Mouse (Mus musculus) granulocyte monocyte progenitor cell, adult 5-6 weeks (primary cell): ENCODE data around the gene Yaf2. TPM values are rescaled to one million over a fixed set of nuclear protein-coding genes. Genes with fewer than 3 reads are reported as not detected.
A peak's percentile ranks its signal among the peaks of the same experiment; 100 is the strongest.
"Not testable (repeated sequence)": the region's sequence is repeated elsewhere in the genome, so short reads cannot be mapped to it uniquely, and the experiment has no call there.

Experiments
- ATAC-seq: replicated peaks from 2 replicates; pipeline ENCODE4 v1.8.0; 2016; ENCODE audit warnings: mild to moderate bottlenecking, moderate TSS enrichment, inconsistent platforms; ENCODE audit not compliant: poor library complexity, severe bottlenecking
- total RNA-seq, 2 experiments: library from RNA; stranded (forward) in 1 of 2; stranded (reverse) in 1 of 2; fragments of 200-712, 200-1000 nt in 1 of 2; fragments of >200 nt in 1 of 2; fragmentation: Nextera tagmentation in 1 of 2; gene quantifications; 2 replicates each; pipeline ENCODE4 v1.2.3; 2014 to 2017

Yaf2 gene
- total RNA-seq (2014; fragmentation: Nextera tagmentation) (26.3 and 38.2 TPM in 2 replicates), total RNA-seq (2017) (26.6 and 31.5 TPM in 2 replicates)

DNA sequence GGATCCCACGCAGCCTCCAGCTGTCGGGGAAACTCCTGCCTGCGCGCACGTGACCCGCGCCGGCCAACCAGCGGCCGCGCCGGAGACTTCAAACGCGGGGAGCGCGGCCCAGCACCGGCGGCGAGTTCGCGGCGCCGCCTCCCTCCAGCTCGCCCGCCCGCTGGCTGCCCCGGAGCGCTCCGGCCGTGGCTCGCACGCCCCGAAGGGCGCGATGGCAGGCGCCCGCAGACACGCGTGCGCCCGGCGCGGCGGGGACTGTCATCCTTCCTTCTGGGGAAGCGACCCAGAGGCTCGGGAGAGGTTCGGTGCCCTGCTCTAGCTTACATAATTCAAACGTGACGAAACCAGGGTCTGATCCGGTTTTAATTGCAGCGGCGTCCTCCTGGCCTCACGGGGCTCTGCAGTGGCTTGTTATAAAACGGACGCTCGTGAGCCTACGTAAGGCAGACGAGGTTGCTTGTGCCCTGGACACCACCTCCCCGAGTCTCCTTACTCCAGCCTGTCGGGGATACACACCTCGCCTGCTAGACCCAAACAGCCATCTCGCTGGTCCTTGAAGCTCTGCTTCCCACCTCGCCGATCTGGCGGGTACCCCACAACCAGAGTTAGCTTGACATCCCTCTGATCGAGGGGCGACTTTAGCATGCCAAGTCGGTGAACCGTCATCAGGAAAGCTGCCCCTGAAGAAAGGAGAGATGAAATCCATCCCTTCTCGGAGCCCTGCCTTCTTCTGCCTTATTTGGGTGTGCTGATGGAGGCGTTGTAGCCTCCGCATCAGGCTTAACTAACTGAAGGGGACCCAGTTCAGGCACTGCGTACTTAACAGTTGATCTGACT is at the start of gene Yaf2:
Gene Yaf2, minus strand, starts transcription at position 11 of the 837 bp plus-strand sequence.
- peak; percentile 54 for ATAC-seq

DNA sequence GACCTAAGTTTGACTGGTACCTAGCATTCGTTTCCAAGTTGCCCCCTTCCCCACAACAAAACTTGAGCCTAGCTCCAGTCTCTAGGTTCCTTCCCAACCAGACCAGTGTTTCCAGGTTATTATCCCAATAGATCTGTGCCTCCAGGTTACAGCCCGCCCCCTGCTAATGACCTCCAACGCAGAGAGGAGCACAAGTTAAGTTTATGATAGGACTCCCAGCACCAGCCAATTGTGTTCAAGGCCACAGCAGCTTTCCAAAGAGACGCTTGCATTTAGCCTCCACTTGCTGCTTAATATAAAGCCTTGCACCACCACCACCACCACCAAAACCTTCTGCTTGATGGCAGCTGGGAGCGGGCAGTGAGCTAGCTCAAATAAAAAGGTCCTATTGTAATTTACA is 44.6 kb upstream of the Yaf2 start:
- no peak for ATAC-seq

DNA sequence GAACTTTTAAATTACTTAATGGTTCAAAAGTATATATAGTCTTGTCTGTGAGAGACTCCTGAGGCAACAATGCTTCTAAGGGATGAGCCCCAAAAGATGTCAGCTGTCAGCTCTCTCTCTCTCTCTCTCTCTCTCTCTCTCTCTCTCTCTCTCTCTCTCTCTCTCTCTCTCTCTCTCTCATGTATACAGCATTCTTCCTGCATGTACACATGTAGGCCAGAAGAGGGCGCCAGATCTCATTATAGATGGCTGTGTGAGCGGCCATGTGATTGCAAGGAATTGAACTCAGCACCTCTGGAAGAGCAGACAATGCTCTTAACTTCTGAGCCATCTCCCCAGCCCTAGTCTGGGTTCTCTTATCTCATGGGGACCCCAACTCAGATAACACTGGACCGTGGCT is 42.4 kb upstream of the Yaf2 start:
- ATAC-seq, result peak; percentile 72

DNA sequence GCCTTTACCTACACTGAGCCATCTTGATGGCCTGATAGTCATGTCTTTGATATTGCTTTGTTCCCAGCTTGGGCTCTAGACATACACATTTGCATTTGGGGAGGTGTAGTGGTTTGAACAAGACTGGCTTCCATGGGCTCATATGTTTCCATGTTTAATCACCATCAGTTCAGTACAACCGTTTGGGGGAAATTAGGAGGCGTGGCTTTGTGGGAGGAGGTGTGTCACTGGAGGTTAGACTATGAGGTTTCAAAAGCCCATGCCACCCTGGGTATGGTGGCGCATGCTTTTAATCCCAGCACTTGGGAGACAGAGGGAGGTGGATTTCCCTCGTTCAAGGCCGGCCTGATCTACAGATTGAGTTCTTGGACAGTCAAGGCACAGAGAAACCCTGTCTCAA is 39.0 kb upstream of the Yaf2 start:
- no peak for ATAC-seq

DNA sequence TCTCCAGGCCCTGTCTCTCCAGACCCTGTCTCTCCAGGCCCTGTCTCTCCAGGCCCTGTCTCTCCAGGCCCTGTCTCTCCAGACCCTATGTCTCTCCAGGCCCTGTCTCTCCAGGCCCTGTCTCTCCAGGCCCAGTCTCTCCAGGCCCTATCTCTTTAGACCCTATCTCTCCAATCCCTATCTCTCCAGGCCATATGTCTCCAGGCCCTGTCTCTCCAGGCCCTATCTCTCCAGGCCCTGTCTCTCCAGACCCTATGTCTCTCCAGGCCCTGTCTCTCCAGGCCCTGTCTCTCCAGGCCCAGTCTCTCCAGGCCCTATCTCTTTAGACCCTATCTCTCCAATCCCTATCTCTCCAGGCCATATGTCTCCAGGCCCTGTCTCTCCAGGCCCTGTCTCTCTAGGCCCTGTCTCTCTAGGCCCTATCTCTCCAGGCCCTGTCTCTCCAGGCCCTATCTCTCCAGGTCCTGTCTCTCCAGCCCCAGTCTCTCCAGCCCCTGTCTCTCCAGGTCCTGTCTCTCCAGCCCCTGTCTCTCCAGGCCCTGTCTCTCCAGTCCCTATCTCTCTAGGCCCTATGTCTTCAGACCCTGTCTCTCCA is 35.9 kb upstream of the Yaf2 start:
- ATAC-seq, result not testable (repeated sequence)

DNA sequence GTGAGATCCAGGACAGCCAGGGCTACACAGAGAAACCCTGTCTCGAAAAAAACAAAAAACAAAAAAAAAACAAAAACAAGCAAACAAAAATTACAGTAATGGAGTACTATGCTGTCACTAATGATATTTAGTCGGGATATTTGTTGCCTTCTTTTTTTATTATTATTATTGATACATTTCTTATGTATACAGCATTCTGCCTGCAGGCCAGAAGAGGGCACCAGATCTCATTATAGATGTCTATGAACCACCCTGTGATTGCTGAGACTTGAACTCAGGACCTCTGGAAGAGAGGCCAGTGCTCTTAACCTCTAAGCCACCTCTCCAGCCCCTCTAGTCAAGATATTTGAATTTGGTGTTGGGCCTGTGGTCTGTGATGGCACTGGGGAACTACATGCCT is 35.1 kb upstream of the Yaf2 start:
- no peak for ATAC-seq

DNA sequence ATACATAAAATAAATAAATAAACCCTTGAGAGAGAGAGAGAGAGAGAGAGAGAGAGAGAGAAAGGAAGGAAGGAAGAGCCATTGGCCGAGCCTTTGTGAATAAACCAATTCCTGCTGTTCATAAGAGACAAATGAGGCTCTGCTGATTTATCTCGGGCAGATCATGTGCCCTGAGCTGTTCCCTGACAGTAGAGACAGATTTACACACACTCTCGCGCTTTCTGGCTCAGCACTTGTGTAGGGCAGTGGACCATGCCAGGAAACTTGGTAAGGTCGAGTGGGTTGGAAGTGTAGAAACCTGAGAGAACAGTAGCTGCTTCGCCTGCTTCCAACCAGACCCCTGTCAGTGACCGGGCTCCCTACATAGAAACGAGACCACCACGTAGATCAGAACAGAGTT is 31.8 kb upstream of the Yaf2 start:
- ATAC-seq, result no peak

DNA sequence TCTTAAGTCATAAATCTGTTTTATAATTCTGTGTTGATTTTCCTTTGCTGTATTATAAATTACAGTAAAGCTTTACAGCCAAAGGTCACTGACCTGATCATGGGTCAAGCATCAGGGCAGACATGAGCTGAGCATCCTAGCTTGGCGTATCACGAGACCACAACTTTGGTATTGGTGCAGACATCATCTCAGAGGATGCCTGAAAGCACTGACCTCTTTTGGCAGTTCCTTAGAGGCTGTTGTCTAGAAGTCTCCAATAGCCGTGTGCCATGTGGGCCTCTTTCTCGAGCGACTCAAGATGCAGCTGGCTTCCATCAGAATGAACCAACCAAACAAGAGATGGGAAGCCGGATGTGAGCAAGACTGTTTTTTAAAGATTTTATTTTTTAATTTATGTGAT is 28.8 kb upstream of the Yaf2 start:
- no peak for ATAC-seq

DNA sequence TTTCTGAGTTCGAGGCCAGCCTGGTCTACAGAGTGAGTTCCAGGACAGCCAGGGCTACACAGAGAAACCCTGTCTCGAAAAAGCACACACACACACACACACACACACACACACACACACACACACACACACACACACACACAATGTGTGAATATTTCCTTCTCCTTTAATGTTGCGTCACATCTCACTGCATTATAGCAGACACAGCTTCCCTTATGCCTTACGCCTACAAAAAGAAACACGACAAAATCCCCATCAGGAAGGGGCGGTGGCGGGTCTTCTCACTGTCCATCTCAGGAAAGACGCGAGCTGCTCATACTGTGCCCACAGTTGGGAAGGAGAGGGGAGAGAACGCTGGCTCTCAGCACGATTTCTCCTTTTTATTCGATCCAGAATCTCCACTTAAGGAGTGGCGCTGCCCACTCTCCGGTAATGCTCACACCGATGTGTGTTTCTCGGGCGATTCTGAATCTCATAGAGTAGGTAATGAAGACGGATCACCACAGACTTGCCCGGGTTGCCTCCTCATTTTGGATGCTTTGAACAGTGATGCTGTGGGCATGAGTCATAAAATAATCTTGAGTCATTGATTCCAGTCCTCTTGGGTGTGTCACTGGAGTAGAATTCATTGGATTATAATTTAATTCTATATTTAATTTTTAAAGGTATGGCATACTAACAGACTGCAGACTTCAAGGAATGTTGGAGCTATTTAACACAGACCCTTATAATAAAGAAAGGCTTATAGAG is 21.8 kb upstream of the Yaf2 start:
- ATAC-seq, result peak; percentile 58

DNA sequence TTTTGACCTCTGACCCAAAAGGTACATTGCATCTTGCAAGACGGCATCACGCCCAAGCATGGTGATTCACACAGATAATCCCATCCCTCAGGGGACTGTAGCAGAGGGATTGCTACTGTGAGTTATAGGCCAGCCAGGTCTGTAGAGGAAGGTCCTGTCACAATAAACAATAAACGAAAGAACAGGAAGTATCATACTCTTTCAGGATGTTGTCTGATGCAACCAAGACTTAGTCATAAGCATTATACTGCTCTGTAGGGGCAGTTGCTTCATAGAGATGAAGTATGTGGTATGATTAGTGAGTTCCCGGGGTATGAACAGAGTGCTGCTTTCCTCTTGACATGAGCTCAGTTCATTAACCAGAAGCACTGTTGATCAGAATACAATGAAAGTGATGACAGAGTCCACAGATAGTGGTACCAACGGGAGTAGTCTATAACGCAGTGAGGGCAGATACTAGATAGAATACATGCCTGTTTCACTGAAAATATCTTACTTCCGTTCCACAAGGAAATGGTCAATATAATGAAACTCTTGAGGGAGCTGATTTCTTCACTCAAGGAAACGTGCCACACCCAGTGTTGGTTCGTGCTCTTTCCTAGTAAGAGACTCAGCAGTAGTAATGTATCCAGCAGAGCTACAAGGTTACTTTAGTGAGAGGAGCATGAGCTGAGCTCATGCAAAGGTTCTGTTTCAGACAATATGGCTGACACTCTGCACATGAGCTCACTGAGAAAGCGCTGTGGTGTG is 4.1 kb upstream of the Yaf2 start:
- ATAC-seq, result peak; percentile 74

DNA sequence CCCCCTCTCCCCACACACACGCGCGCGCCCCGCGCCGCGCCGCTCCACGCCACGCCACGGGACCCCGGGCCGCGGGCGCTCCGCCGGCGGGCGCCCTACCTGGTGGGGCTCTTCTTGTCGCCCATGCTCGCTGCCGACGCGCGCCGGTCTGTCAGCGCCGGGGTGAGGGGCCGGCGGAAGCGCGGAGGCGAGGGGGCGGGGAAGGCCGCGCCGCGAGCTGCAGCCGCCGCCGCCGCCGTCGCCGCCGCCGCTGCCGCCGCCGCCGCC is 144 bp downstream of the Yaf2 start:
- no peak for ATAC-seq

DNA sequence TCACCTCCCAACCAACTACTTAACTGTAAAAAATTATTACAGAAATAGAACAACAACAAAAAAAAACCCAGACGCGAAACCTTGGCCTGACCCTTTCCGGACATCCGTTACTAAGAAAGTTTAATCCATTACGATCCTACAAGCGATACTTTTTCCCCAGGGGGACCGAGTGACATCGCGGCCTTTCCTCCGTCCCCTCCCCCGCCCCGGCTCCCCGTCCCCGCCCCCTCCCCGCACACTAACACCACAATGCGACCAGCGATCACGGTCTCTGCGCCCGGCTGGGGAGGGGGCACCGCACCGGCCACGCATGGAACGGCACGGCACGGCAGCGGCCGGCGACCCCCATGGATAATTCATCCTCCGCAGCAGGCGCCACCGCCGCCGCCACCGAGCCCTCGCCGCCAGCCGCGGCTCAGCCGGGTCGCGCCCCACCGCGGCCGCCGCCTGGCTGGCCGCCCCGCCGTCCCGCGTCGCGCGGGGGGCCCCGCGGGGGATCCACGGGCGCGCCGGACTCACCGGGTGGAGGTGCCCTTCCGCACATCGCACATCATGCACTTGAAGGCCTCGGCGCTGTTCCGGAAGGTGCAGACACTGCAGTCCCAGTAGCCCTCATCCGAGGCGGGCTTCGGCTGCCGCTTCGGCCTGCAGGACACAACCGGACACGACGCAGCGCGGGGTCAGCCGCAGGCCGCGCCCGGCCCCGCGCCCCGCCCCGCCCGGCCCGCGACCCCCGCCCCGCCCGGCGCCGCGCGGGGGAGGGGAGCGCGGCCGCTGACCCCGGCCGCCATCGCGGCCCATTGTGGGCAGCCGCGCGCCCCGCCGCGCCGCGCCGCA is 696 bp downstream of the Yaf2 start:
- peak; percentile 21 for ATAC-seq

DNA sequence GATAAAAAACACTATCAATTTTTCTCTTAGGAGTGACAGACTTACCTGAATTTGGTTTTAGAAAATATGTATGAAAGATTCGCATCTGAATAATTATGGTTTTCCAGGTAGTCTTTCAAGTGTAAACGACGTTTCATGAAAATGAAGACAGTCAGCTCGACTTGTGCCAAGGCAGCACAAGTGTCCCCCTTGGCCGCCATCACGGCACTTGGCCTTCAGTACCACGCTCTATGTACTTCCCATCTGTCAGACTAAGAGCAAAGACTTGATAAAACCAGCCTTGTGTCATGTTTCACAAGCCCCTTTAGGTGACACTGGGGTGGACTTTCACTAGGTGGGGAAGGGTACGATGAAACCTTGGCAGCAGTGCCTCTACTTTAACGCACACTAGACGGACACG is 5.5 kb downstream of the Yaf2 start:
- ATAC-seq, result no peak

DNA sequence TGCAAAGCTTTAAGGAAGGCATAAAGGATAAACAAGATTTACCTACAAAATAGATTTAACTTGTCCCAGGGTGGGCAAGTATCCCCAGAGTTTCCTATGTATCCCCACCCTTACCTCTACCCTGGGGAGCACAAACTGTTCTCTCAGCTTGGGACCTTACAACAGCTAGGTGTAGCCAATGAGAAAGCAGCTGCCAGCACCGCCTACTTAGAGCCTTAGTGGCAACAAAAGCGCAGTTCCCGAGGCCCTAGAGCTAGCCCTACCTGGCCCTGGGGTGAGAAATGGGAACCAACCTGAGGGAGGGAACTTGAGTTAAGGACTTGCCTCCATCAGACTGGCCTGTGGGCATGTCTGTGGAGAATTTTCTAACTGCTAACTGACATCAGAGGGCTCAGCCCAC is 9.5 kb downstream of the Yaf2 start:
- ATAC-seq, result no peak

DNA sequence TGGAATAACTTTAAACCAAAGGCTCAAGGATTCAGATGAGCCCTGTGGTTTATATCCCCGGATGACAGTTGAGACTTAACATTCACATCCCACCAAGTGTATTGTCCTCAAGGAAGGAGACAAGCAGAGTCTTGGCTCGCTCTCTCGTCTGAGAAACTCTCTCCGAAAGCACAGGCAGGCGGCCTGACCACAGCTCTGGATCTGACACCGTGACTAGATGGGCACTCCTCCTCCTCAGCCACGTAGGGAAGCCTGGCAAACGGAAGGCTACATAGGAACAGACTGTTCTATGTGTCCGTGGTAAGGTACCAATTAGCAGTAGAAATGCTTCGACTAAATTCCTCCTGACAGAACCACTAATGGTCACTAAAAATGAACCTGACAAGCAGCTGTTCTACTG is 10.1 kb downstream of the Yaf2 start:
- no peak for ATAC-seq

DNA sequence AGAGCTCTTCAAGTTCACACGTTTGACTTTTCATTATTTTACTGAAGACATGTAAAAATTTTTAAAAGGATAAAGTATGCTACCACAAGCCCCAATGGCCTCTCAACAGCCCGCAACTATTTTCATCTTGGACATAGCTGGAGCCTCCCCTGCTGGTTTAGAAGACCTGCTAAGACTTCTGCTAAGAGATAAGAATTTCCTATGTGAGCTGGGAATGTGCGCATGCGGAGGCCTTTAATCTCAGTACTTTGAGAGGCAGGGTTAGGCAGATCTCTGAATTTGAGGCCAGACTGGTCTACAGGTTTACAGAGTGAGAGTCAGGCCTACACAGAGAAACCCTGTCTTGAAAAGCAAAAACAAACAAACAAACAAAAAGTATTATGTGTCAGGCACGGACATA is 11.4 kb downstream of the Yaf2 start:
- no peak for ATAC-seq

DNA sequence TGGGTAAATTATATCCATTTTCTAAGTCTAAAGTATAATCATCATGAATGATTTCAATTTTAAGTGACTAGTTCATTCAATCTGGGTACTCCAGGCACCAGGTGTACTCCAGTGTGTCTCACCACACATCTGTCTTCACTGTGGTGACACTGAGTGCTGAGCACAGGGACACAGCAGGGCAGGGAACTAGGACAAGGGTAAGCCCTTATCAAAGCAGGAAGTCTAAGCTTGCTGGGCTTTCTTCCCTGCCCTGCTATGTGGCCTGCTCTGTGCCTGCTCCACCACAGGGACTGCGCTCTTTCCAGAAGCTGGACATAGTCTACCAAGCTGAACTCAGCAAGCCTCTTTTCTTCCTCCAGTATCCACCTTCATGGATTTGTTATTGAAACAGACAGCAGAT is 18.0 kb downstream of the Yaf2 start:
- peak; percentile 82 for ATAC-seq

DNA sequence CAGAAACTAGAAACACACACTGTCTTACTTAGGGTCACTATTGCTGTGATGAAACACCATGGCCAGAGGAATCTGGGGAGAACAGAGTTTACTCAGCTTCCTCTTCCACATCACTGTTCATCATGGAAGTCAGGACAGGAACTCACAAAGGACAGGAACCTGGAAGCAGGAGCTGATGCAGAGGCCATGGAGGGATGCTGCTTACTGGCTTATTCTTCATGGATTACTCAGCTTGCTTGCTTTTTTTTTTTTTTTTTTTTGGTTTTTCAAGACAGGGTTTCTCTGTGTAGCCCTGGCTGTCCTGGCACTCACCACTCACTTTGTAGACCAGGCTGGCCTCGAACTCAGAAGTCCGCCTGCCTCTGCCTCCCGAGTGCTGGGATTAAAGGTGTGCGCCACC is 26.4 kb downstream of the Yaf2 start:
- ATAC-seq, result not testable (repeated sequence)

DNA sequence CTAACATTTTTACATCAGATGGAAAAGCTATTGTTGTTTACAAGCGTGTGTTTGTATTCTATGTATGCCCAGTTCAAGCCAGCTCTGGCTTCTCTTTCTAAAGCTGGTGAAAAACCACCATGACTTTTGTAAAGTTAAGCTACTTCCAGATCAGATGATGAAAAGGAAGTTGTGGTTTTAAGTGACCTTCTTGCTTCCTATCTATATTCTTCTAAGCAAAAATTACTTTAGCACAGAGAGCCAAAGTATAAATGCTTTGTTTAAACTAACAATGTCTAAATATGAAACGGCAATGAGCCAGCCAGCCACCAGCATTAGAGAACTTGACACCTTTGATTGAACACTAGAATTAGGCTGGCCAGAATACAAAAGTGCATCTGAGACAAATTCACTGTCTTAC is 38.5 kb downstream of the Yaf2 start:
- peak; percentile 57 for ATAC-seq

DNA sequence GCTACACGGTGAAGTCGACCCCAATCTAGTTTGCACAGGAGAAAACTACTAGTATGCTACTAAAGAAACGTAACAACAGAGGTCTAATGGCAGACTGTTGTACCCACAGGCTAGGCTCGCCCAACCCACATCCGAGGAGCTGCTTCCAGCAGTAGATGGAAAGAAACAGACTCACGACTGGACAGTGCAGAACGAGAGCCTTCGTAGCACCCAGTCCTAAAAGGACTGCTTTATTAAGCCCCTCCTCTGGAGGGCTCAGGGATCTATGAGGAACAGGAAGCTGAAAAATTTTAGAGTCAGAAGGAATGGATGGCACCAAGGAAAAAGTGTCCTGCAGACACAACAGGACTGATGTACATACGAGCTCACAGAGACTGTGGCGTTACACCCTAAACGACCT is 42.3 kb downstream of the Yaf2 start:
- peak; percentile 65 for ATAC-seq
